Mouse (Mus musculus): ENCODE measurements at regions not wholly inside any gene's neighbourhood (a gene's known extent, or its start where the extent isn't known, plus 50 kb on each side); places are given as distances from the start of the nearest gene placed in this dataset.
A peak's percentile ranks its signal among the peaks of the same experiment; 100 is the strongest.

DNA sequence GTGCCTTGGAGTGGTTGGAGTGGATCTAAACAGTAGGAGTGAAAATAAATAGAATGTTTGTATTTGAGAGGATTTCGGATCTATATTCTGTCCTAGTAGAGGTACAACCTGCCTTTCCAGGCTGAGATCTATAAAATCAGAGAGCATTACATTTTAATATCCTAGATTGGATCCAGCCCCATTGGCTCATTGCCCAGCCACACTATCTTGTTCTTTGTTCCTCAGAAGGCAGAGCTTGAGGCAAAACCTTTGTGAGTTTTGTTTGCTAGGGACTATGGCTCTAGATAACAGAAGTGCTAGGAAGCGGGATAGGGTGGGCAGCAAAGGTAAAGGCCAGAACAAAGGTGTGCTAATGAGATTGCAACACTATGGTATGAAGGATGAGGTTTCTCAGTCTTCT, 78.7 kb upstream of the Cntln start:
- no peak for DNase-seq (ENCODE audit: low spot score)

DNA sequence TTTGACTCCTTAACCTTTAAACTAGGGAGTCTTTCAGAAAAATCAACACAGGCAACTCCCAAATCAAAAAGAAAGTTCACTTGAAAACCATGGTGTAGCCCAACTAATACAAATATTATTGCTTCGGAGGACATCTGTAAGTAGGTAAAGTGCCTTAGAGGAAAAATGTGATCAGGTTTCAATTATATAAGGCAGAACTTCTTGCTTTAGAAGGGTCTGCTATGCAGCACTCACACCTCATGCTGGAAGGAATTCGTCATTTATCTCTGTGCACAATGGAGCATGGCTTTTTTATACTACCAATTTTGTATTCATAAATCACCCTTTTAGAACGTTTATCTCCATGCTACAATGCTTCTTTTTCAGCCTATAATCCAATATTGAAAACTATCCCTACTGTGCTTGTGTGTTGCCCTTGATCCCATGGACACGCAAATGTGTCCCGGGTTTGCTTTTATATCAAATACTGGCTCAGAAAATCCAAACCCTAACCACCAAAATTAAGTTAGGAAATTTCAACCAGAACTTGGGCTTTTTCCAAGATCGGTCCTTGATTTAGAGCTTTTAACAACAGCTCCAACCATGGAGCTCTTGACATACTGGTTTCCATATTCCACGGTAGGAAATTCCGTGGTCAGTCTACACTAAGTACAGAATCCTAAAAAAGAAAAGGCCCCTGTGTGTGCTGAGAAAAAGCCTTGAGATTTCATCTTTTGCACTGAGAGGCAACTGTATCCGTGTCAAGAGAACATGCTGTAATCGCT, 90.8 kb upstream of the Cntln start:
- peak; percentile 10 for DNase-seq (ENCODE audit: low spot score)

DNA sequence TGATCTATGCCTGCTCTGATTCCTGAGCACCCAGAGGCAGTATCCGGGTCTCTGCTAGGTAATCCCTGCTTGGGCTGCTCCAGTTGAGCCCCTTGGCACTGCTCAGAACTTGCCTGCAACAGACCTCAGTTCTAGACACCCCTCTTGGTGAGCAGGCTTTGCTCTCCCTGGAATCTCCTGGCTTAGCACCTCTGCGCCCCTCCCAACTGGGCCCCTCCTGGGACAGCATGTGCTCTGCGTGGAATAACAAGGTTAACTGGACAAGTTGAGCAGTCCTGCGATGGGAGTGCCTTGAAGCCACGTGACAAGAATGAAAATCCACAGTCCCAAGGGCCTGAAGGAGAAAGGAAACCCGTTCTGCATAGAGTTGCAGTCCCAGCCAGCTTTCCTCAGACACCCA, 97.5 kb upstream of the Cntln start:
- DNase-seq (ENCODE audit: low spot score): no peak

DNA sequence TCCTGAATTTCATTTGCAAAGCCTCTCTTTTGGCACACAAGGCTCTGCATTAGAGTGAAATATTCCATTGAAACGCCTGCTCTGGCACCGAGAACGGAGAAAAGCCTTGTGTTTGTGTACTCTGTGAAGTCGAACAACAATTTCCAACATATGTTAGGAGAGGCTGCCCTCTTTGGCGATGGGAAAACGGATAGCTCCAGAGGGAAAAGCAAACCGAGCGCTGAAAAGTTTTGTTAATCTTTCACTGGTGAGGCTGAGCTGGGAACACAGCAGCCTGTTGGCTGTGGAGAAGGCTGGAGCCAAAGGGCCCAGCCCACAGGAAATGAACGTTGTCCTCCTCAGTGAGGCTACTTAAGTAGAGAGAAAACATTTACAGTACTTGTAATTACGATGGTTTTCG, 93.1 kb upstream of the Bnc2 start:
- DNase-seq (ENCODE audit: low spot score): peak; percentile 52

DNA sequence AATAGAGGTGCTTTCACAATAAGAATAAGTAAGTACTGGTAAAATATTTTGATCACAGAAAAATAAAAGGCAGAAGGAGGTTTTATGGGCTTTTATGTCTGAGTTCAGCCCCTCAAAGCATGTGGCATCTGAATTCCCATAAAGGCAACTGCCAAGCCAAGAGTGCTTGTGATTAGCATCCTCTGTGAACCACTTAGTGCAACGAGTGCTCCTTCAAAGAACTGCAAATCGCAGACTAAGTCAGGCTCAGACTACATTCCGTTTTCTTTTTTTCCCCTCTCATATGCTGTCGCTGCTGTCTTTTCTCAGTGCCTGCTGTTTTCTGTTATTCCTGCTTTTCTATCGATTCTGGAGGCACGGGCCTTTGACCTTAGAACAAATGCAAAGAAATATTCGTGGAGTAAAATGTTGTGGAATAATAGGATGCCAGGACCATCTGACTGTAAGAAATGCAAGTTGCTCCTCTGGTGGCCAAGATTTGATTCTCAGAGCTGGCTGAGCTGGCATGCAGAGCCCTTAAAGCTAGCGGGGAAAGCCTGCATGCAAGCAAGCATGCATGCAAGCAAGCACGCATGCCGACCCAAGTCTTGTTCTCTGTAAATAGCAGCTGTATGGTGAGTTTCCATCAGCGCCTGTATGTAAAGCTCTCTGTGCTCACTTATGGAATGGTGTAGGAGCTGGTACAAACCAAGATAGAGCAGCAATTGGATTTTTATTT, 91.8 kb upstream of the Bnc2 start:
- DNase-seq (ENCODE audit: low spot score): peak; percentile 9

DNA sequence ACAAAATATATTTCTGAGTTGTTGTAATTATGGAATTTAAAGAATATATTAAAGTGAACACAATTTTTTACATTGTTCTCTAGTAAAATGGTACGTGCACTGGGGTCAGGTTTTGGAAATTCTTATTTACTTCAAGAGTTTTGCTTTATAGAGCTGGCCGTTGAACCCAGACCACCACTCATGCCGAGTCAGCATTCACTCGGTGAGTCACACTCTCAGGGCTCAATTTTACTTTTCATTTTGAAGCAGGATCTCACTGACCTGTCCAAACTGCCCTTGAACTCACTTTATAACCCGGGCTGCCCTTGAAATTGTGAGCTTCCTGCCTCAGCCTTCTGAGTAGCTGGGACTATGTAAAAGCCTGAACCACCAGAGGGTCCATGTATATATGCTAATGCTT, 82.1 kb upstream of the Bnc2 start:
- DNase-seq (ENCODE audit: low spot score): no peak

DNA sequence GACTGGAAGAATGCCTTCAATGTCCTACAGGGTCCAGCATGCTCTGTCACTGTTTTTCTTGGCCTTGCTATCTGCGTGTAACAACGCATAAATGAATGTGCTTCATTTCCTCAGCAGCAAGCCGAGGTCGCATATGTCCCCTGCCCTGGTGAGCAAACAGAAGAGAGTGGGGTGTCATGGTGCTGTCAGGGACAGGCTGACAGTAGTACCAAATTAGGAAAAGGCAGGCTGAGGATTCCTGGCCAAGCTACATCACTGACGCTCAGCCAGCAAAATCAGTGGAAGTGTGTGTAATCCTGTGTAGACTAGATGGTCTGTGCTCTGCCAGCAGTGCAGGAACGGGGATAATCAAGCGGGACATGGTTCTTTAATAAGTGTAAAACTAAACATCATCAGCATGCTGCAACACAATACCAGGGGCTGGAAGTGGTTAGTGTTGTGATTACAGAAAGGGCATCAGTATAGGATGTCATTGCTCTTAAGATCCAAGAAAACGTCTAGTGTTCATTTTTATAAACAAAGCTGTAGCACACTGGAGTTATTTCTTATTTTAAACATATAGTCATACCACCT, 77.6 kb upstream of the Bnc2 start:
- DNase-seq (ENCODE audit: low spot score): no peak

DNA sequence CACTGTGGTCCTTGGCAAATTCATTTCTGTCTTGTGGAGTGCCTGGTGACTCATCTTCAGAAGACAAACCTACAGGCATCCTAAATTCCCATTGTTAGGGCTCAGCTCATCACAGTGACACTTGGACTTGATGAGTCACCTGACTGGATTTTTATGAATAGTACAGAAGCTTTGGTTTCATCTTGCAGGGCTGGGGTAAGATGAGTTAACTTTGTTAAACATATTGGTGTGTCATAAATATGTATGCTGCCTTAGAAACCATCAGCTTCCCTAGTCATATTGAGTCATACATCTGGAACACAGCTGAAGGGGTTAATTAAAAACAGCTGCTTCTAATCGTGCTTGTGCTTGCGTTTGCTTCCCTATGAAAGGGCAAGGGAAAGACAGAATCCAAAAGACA, 66.2 kb upstream of the Bnc2 start:
- peak; percentile 38 for DNase-seq (ENCODE audit: low spot score)

DNA sequence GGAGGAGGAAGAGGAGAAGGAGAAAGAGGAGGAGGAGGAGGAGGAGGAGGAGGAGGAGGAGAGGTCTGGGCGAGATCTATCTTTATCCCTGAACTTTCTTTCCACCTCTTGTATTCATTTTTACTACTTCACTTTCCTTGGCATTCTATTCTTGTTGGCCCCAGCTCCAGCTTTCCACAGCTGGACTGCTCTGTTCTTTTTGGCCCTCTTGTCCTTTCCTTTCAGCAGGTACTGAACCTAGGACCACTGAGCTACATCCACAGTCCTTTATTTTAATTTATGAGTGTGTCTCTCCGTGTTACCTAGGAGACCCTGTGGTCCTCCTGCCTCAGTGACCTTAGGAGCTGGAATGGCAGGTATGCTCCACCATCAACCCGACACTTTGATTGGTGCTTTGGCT, 65.7 kb upstream of the Bnc2 start:
- DNase-seq (ENCODE audit: low spot score): no peak
